Mouse (Mus musculus): Measurements from ENCODE around the gene Josd2. TPM values are rescaled to one million over a fixed set of nuclear protein-coding genes. Genes with fewer than 3 reads are reported as not detected.

The Josd2 gene
- polyA plus RNA-seq (2015; fragmentation: Nextera tagmentation; extraction: Ambion mirVana): 115 and 116 TPM in 2 replicates

DNA sequence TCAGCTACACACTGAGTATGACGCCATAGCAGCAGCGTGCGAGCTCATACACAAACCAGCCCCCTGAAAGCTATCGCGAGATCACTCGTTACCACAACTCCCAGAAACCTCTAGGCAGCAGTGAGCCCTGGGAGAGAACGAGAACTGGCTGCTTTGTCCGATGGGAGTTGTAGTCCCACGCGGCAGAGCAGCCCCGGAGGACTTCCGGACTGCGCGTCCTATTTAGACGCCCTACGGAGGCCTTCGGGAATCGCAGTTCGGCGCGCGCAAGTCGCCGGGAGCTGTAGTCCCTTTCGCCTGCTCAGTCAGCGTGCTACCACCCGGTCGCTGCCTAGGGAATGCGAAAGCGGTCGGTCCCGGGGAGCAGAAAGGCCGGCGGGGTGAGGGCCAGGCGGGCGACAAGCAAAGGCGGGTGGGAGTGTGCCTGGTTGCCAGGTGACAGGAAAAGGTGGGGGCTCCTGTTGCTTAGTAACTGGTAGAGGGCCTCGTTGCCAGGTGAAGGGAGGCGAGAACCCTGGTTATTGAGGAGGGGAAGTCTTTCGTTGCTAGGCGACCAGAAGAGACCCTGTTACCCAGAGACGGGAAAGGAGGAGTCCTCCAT, at the start of gene Josd2:
Josd2 (plus strand) TSS at position 170 of the 601 bp plus-strand sequence.
- H3K27ac ChIP-seq (ENCODE audit: low read length): peak within 1 kb of the TSS; percentile 84
- under 1% methylated on average over 42 of the region's 42 CpGs for WGBS
- peak within 1 kb of the TSS; percentile 93 for H3K4me3 ChIP-seq (ENCODE audit: low read length)
- peaks cover 16% of the 10 kb centered on the region for H3K27me3 ChIP-seq (ENCODE audit: control insufficient read depth, insufficient read depth, low read depth, low read length)
- no peaks in the 10 kb centered on the region for H3K9me3 ChIP-seq (ENCODE audit: control insufficient read depth, low read length)
- peaks cover 46% of the 10 kb centered on the region for H3K4me1 ChIP-seq (replicated peaks; ENCODE audit: control insufficient read depth, insufficient read depth, low read length)
- peak within 1 kb of the TSS; percentile 79 for H3K4me2 ChIP-seq (ENCODE audit: low read depth, low read length)
- 0 out of 2 replicates have a peak, but pooled peaks cover 2% of the 10 kb centered on the region for H3K36me3 ChIP-seq (ENCODE audit: control insufficient read depth, insufficient read depth, low read length)
- H3K9ac ChIP-seq (ENCODE audit: low read length): peak within 1 kb of the TSS; percentile 89
- peak; percentile 94 for ATAC-seq (ENCODE audit: low read depth)

DNA sequence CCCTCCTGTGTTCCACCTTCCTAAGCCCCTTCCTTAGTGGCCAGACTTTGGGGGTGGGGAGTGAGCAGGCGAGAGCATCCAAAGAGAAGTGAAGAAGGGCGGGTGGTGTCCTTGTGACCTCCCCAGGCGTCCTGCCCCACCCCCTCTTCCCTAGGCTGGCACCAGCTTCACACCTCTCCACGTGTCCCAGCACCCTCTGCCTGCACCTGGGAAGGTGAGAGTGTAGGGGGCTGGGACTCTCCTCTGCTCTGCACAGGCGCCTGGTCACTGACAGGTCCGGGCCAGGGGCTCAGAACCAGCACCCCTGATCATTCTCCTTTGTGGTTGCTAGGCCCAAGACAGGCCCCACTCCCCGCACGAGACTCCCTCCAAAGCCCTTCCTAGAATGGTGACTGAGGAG, 40.1 kb upstream of the Josd2 start:
- H3K4me1 ChIP-seq (replicated peaks; ENCODE audit: control insufficient read depth, insufficient read depth, low read length): peaks cover 8% of the 10 kb centered on the region

GRCm38 (mm10) chr7:44428171-44428950, 39.4 kb upstream of the Josd2 start:
- peak; percentile 15; the same call in 1 of the 2 replicates for ATAC-seq (ENCODE audit: low read depth)
- Histone ChIP-seq H3K27me3 (ENCODE audit: control insufficient read depth, insufficient read depth, low read depth, low read length) (peaks cover 48% of the 10 kb centered on the region), H3K4me1 (replicated peaks; ENCODE audit: control insufficient read depth, insufficient read depth, low read length) (peaks cover 8% of the 10 kb centered on the region), H3K9ac (ENCODE audit: low read length) (peak overlapping the region; percentile 45; the same call in 1 of the 2 replicates), H3K4me3 (ENCODE audit: low read length) (peak overlapping the region; percentile 52), H3K9me3 (ENCODE audit: control insufficient read depth, low read length) (no peaks in the 10 kb centered on the region), H3K36me3 (ENCODE audit: control insufficient read depth, insufficient read depth, low read length) (no peaks in the 10 kb centered on the region), H3K4me2 (ENCODE audit: low read depth, low read length) (peak overlapping the region; percentile 73), H3K27ac (ENCODE audit: low read length) (no peak overlapping the region)
- WGBS: 2% methylated on average over 16 of the region's 38 CpGs

More for the DNA sequence above, 40.1 kb upstream of the Josd2 start:
- no peaks in the 10 kb centered on the region for H3K36me3 ChIP-seq (ENCODE audit: control insufficient read depth, insufficient read depth, low read length)
- H3K9ac ChIP-seq (ENCODE audit: low read length): no peak overlapping the region
- WGBS: 11% methylated on average over 8 of the region's 8 CpGs
- H3K4me2 ChIP-seq (ENCODE audit: low read depth, low read length): no peak overlapping the region
- ATAC-seq (ENCODE audit: low read depth): no peak
- H3K27ac ChIP-seq (ENCODE audit: low read length): no peak overlapping the region
- peaks cover 48% of the 10 kb centered on the region for H3K27me3 ChIP-seq (ENCODE audit: control insufficient read depth, insufficient read depth, low read depth, low read length)
- no peak overlapping the region for H3K4me3 ChIP-seq (ENCODE audit: low read length)
- H3K9me3 ChIP-seq (ENCODE audit: control insufficient read depth, low read length): no peaks in the 10 kb centered on the region

- 0% methylated on average over 21 of the region's 69 CpGs for WGBS
- H3K9ac ChIP-seq (ENCODE audit: low read length): peak within 1 kb of the TSS; percentile 45
- ATAC-seq (ENCODE audit: low read depth): peak; percentile 52
- no peaks in the 10 kb centered on the region for H3K9me3 ChIP-seq (ENCODE audit: control insufficient read depth, low read length)
- H3K36me3 ChIP-seq (ENCODE audit: control insufficient read depth, insufficient read depth, low read length): no peaks in the 10 kb centered on the region
- peak within 1 kb of the TSS; percentile 73 for H3K4me2 ChIP-seq (ENCODE audit: low read depth, low read length)
- peaks cover 8% of the 10 kb centered on the region for H3K4me1 ChIP-seq (replicated peaks; ENCODE audit: control insufficient read depth, insufficient read depth, low read length)
- peak within 1 kb of the TSS; percentile 52 for H3K4me3 ChIP-seq (ENCODE audit: low read length)
- no peak within 1 kb of the TSS for H3K27ac ChIP-seq (ENCODE audit: low read length)
- H3K27me3 ChIP-seq (ENCODE audit: control insufficient read depth, insufficient read depth, low read depth, low read length): peaks cover 48% of the 10 kb centered on the region
These were observed 38.7 kb upstream of the Josd2 start, which contains the start of gene Lrrc4b for GRCm38 (mm10) chr7:44428968-44429521. Gene Lrrc4b, plus strand, starts transcription at chr7:44429018.

DNA sequence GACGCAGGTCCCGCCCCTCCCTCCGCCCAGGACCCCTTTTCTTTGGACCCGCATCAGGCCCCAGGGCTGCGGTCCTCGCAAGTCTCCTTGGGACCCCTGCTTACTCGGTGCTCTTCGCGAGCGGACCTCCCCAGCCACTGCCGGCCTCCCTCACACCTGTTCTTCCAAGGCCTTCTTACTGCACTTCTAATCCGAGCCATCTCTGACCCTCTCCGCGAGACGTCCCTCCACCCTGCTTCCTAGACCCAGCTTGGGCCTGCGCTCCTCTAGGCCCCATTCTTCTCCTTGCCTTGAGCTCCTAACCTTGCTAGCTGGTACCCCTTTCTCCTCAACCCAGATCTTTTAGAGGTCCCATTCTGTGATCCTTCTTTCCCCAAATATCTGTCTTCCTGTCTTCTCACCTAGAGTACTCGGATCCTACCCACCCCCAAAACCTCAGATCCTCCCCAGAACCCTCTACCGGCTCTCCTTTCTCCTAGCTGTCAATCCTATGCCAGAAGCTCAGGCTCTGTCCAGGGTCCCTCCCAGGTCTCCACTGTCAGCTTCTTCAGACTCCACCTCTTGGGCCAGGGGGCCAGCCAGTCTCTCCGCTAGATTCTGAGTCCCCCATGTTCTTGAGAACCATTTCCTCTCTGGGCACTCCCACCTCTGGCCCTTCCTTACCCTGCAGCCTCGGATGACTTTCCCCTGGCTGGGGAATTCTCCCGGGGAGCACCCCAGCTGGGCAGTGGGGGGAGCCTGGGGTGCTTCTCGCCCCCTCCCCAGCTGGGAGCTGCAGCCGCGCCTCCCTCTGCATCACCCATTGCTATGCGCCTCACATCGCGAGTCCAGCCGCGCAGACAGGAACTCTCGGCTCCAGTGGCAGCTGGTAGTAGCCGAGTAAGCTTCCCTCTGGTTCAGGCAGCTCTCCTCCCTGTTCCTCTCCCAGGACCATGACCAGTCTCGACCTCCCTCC, 38.0 kb upstream of the Josd2 start:
- no peak for ATAC-seq (ENCODE audit: low read depth)
- Histone ChIP-seq H3K9me3 (ENCODE audit: control insufficient read depth, low read length) (no peaks in the 10 kb centered on the region), H3K4me3 (ENCODE audit: low read length) (peak overlapping the region; percentile 52), H3K27ac (ENCODE audit: low read length) (no peak overlapping the region), H3K36me3 (ENCODE audit: control insufficient read depth, insufficient read depth, low read length) (no peaks in the 10 kb centered on the region), H3K27me3 (ENCODE audit: control insufficient read depth, insufficient read depth, low read depth, low read length) (peaks cover 48% of the 10 kb centered on the region), H3K4me1 (replicated peaks; ENCODE audit: control insufficient read depth, insufficient read depth, low read length) (peaks cover 8% of the 10 kb centered on the region), H3K4me2 (ENCODE audit: low read depth, low read length) (peak overlapping the region; percentile 73), H3K9ac (ENCODE audit: low read length) (no peak overlapping the region)
- 3% methylated on average over 31 of the region's 32 CpGs for WGBS

GRCm38 (mm10) chr7:44432550-44432949, 35.2 kb upstream of the Josd2 start:
- H3K27ac ChIP-seq (ENCODE audit: low read length): no peak overlapping the region
- no peak for ATAC-seq (ENCODE audit: low read depth)
- no peak overlapping the region for H3K4me3 ChIP-seq (ENCODE audit: low read length)
- H3K27me3 ChIP-seq (ENCODE audit: control insufficient read depth, insufficient read depth, low read depth, low read length): peaks cover 45% of the 10 kb centered on the region
- H3K9me3 ChIP-seq (ENCODE audit: control insufficient read depth, low read length): no peaks in the 10 kb centered on the region
- H3K4me1 ChIP-seq (replicated peaks; ENCODE audit: control insufficient read depth, insufficient read depth, low read length): peaks cover 8% of the 10 kb centered on the region
- no peak overlapping the region for H3K9ac ChIP-seq (ENCODE audit: low read length)
- no peaks in the 10 kb centered on the region for H3K36me3 ChIP-seq (ENCODE audit: control insufficient read depth, insufficient read depth, low read length)
- no peak overlapping the region for H3K4me2 ChIP-seq (ENCODE audit: low read depth, low read length)
- WGBS: 70% methylated on average over 6 of the region's 6 CpGs

DNA sequence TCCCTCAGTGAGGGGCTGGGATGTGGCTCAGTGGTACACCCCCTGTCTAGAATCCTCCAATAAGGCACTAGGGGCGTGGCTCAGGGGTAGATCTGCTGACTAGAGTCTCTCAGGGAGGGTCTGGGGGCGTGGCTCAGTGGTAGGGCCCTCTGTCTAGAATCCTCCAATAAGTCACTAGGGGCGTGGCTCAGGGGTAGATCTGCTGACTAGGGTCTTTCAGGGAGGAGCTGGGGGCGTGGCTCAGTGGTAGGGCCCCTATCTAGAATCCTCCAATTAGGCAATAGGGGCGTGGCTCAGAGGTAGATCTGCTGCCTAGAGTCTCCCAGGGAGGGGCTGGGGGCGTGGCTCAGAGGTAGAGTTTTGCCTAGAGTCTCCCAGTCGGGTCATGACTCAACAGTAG, 34.4 kb upstream of the Josd2 start:
- ATAC-seq (ENCODE audit: low read depth): peak; percentile 31; the same call in 1 of the 2 replicates
- H3K27ac ChIP-seq (ENCODE audit: low read length): no peak overlapping the region
- H3K27me3 ChIP-seq (ENCODE audit: control insufficient read depth, insufficient read depth, low read depth, low read length): peaks cover 37% of the 10 kb centered on the region

DNA sequence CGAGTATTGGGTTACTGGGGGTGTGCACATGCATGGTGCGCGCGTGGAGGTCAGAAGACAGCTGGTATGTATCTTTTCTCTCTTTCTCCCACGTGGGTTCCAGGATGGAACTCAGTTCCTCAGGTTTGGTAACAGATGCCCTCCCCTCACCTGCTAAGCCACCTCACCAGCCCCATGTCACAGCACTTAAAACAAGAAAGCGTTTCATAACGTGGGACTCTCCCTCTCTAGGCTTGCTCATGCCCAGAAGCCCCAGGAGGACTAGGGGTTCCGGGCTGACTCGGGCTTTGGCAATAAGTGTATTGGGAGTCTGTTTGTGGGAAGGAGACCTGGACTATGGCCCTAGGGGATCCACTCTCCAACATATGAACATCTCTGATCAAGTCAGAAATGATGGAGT, 33.7 kb upstream of the Josd2 start:
- Histone ChIP-seq H3K27ac (ENCODE audit: low read length) (no peak overlapping the region), H3K4me1 (replicated peaks; ENCODE audit: control insufficient read depth, insufficient read depth, low read length) (peaks cover 6% of the 10 kb centered on the region), H3K9me3 (ENCODE audit: control insufficient read depth, low read length) (no peaks in the 10 kb centered on the region), H3K27me3 (ENCODE audit: control insufficient read depth, insufficient read depth, low read depth, low read length) (peaks cover 32% of the 10 kb centered on the region), H3K4me2 (ENCODE audit: low read depth, low read length) (no peak overlapping the region), H3K4me3 (ENCODE audit: low read length) (no peak overlapping the region), H3K36me3 (ENCODE audit: control insufficient read depth, insufficient read depth, low read length) (no peaks in the 10 kb centered on the region), H3K9ac (ENCODE audit: low read length) (no peak overlapping the region)
- no peak for ATAC-seq (ENCODE audit: low read depth)
- WGBS: 62% methylated on average over 9 of the region's 9 CpGs

More for the DNA sequence above, 34.4 kb upstream of the Josd2 start:
- Histone ChIP-seq H3K4me1 (replicated peaks; ENCODE audit: control insufficient read depth, insufficient read depth, low read length) (peaks cover 8% of the 10 kb centered on the region), H3K9ac (ENCODE audit: low read length) (no peak overlapping the region), H3K9me3 (ENCODE audit: control insufficient read depth, low read length) (no peaks in the 10 kb centered on the region), H3K4me2 (ENCODE audit: low read depth, low read length) (no peak overlapping the region), H3K4me3 (ENCODE audit: low read length) (no peak overlapping the region), H3K36me3 (ENCODE audit: control insufficient read depth, insufficient read depth, low read length) (no peaks in the 10 kb centered on the region)
- 6% methylated on average over 7 of the region's 7 CpGs for WGBS
